Mouse (Mus musculus) kidney, adult 2 months (tissue): ENCODE results near the gene Necap1.

ENCODE experiments used
- CTCF ChIP-seq: fragments of 200-500 bp; conservative IDR thresholded peaks from 2 replicates; pipeline ENCODE4 v1.5.1; 2011; ENCODE audit warnings: low read depth, mild to moderate bottlenecking, control low read depth, low read length, moderate library complexity, mixed read lengths; ENCODE audit not compliant: insufficient read depth, insufficient read length
- POLR2A ChIP-seq: fragments of 200-500 bp; IDR thresholded peaks from one replicate; pipeline ENCODE4 v1.6.1; 2011; ENCODE audit warnings: low read depth, low read length, control low read depth

- no peak for TF ChIP-seq CTCF
- no peak for TF ChIP-seq POLR2A
These were observed 60.6 kb downstream of the Necap1 start for GRCm38 (mm10) chr6:122934845-122935244.
